Mouse (Mus musculus) testis, adult 2 months (tissue): ENCODE measurements around the gene Itga3.

Experiments
- CTCF ChIP-seq: fragments of 200-500 bp; IDR thresholded peaks from 2 replicates; pipeline ENCODE4 v1.5.1; 2012; ENCODE audit warnings: low read depth, mild to moderate bottlenecking, inconsistent platforms, low read length, moderate library complexity; ENCODE audit not compliant: control insufficient read depth, insufficient read depth, insufficient replicate concordance
- POLR2A ChIP-seq: fragments of 200-500 bp; IDR thresholded peaks from 2 replicates; pipeline ENCODE4 v1.6.1; 2012; ENCODE audit warnings: low read depth, mild to moderate bottlenecking, inconsistent platforms, low read length, moderate library complexity; ENCODE audit not compliant: control insufficient read depth

DNA sequence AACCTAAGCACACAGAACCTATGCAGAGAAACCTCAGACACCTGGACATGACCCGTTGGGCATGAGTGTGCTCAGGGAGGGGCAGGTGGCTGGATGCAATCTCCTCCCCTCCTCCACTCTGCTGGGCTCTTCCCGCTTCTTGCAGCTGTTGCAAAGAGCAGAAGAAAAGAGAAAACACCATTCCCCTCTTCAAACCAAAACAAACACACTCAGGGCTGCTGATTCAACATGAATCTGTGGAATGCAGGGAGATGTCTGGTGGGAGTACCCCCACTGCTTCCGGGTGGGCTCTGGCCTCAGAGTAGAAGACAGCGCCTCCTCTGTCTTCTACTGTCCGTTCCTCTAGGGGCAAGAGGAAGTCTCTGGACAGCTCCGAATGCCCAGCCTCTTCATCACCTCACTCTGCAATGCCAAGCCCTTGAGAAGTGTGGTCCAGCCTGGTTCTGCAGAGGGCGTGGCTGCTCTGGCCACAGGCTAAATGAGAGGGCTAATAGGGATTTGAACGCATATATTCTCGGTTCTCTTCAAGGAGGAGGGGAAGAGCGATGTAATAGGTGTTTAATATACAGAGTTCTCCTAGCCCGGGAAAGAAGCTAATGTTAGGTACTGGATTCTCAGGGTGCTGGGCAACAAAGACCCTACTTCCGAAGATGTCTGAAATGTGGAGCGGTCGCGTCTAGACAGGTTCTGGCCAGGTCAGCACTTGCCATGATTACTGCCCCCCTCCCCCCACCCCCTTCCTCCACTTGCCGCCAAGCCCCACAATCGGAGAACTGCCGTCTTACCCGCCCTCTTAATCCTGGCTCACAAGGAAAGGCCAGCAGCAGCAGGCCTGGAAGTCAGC, 1.2 kb downstream of the Itga3 start:
- TF ChIP-seq POLR2A (no peak), CTCF (no peak)
